Mouse (Mus musculus): ENCODE data around the gene Fastk.

GRCm38 (mm10) chr5:24412063-24412462 lies 33.0 kb downstream of the Fastk start:
- no peak for TF ChIP-seq CTCF (IDR thresholded peaks at IDR 0.05; ENCODE audit: extremely low read depth, insufficient read length, insufficient replicate concordance, low read depth, low read length)
- no peak for TF ChIP-seq POLR2A (IDR thresholded peaks at IDR 0.05; ENCODE audit: low read depth, low read length)

Measured in small intestine, adult 2 months (tissue).